Mouse (Mus musculus) cerebellum, adult 18-20 months (tissue): Measurements from ENCODE around the gene Gm27027.

Source experiments
- DNase-seq, 2 experiments: peaks; one replicate each; pipeline ENCODE4 v3.0.0; 2021

Gene Gm27027

GRCm38 (mm10) chr2:93927701-93928437, 68.3 kb downstream of the Gm27027 start:
- DNase-seq = no peak

DNA sequence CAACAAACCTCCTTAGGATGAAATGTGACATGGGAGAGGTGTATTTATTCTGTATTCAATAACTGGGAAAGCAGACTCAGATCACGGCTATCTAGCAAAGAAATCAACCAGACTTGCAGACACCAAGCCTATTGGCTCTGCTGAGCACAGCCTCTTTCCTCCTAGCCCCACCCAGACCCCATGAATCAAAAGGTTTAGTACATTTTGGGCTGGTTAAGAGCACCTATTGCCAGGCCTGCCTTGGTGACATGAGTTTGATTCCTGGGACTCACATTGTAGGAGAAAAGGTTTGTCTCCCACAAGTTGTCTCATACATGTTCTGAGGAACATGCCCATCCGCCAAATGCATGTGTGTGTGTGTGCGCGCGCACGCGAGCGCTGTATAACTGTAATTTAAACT, 70.0 kb downstream of the Gm27027 start:
- no peak for DNase-seq

DNA sequence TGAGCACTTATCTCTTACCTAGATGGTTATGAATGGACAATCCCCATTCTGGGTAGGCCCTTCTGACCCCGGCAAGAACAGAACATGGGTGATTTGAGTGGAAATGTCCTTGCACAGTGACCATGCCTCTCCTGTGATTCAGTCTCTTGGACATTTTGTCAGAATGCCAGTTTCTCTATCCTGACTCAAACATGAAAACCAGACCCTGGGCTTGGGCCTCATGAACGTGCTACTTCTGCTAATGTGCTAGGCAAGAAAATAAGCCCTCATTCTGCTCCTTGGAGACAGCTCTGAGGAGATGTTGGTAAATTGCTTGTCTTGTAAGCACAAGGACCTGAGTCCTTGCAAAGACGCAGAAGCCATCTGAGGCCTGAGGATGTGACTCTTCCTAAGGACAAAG, 77.1 kb downstream of the Gm27027 start:
- DNase-seq = no peak

DNA sequence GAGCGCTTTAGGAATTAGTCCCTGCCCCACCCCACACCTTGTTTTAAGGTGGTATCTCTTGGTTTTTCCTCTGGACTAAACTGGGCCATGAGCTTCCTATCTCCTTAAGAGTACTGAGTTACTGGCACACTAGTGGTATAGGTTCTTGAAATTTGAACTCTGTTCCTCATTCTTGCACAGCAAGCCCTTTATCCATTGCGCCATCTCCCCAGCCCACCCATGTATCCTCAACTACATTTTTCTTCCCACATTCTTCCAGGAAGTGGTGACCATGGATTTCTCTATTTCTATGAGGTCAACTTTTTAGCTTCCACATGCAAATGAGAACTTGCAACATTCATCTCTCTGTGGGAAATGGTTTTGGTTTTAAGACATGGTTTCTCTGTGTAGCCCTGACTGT, 82.6 kb downstream of the Gm27027 start:
- no peak for DNase-seq

DNA sequence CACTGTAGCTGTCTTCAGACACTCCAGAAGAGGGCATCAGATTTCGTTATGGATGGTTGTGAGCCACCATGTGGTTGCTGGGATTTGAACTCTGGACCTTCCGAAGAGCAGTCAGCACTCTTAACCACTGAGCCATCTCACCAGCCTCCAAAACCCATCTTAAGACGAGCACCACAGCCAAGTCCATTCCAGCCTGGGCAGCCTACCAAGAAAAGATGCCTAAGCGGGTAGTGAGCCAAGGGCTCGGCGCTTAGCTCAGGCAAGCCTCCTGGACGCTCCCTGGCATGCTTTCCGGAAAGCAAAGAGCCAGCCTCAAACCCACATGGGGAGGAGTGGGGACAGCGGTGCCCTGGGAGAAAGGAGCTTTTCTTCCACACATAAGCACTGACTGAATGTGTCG, 84.2 kb downstream of the Gm27027 start:
- DNase-seq = peak; percentile 64 to 69

GRCm38 (mm10) chr2:93909716-93910115, 86.4 kb downstream of the Gm27027 start:
- no peak for DNase-seq

DNA sequence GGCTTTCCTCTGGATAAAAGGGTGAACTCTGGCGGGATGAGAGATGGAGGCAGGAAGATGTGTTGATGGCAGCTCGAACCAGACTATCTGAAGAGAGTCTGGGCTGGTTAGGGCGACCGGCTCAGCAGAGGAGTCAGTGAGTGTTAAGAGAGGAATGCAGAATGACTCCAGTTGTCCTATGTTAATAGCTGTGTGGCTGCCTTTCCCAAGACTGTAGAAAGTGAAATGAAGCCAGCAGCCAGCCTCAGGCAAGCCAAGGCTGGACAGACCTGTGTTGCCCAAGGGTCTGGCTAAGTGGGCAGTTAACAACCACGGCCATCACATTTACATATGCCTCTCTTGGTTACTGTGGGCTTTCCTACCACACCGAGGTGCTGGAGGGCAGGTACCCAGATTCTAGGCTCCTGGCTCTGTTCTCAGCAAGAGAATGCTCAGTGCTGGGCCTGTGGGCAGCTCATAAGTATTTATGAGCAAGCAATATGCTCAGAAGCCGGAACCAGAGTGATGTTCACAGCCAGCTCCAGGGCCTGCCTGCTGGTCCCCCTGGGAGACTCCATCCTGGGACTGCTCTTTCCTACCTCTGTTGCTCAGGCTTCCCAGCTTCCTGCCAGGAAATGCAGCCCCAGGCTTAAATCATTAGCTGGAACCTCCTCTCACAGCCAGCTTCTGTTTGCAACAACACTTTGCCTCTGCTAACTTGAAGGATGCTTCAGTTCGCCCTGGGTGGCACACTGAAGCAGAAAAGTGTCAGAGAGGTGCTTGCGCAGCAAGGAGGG, 88.4 kb downstream of the Gm27027 start:
- DNase-seq = no peak
